Mouse (Mus musculus) thymus, postnatal 25 days (tissue): ENCODE results near the gene Tnr.

Source experiments
- DNase-seq: peaks from one replicate; pipeline ENCODE4 v3.0.0; 2022

Tnr gene

DNA sequence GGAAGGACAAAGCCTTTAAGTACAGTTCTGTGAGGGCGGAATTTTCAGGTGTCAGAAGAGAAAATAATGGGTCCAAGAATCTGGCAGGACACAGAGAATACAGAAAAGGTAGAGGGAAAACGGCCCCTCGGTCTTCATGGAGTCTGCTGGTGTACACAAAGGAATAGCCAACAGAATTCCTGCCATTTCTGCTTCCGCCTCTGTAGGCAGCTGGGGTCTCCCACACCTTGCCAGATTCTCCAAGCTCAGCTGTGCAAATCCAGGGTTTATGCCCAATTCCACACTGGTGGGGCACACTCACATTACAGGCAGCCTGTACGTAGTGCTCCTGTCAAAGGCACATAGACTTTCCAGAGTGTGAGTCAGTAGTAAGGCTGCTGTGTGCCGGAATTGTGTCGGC is 43.6 kb downstream of the Tnr start:
- DNase-seq: no peak

DNA sequence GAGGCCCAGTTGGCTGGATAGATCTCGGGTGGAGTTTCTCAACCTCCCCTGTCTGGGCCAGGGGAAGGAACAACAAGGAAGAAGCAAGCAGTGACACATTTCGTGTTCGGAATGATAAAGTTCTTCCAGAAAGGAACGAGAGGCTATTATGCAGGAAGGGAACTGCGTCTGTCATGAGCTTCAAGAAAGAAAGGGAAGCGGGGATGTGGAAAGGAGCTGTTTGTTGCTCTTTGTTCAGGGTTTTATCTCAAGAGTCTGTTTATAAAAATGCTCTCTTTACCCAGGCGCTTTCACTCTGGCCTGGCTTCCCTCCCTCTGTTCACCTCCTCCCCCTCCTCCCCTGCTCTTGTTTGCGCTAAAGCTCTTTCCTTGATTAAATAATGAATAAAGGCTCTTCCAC is 46.7 kb downstream of the Tnr start:
- no peak for DNase-seq

DNA sequence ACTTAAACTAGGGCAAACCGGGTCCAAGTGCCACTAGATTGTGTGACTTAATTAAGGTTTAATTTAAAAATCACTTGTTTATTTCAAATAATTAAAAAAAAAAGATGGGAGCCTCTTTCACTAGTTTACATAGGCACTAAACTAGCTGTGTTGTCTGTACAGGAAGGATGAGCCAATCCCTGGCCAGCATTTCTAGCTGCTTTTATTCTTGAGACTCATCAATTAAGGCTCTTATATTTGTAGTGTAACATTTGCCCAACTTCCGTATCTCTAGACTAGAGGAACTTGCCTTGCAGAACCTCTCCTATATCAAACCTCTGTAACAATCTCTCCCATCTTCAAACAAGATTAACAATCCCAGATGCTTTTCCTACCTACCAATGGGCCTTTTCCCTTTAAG is 47.3 kb downstream of the Tnr start:
- no peak for DNase-seq

DNA sequence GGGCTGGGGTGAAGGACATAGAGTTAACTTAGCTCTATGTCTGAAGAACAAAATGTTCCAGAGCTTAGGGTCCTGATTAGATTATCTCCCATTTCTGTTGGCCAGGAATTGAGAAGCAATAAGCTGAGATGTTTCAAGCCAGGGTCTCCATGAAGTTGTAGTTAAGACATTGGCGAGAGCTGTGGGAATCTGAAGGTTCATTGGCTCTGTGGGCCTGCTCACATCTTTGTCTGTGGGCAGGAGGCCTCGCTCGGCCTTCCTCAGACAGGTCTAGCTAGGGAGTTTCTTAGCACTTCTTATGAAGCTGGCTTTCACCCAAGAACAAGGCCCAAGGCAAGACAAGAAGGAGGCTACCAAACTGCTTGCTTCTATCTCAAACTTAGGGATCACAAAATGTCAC is 48.4 kb downstream of the Tnr start:
- DNase-seq: no peak

DNA sequence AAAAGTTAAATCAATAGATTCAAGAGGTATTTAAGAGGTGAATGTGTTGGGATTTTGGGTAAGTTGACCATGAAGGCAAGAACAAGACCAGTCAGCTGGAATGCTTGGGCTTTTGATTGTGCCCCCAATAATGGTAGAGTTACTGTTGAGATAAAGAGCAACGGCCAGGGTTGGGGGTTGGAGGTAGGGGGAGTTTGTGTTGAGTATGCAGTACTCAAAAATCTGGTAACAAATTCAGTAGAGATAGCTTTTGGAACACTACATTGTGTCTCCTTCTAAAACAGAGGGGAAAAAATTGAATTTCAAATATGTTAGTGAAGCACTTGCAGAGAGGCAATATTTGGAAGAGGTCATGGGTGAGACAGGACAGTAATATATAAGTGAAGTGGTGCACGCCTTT is 49.5 kb downstream of the Tnr start:
- DNase-seq: no peak

DNA sequence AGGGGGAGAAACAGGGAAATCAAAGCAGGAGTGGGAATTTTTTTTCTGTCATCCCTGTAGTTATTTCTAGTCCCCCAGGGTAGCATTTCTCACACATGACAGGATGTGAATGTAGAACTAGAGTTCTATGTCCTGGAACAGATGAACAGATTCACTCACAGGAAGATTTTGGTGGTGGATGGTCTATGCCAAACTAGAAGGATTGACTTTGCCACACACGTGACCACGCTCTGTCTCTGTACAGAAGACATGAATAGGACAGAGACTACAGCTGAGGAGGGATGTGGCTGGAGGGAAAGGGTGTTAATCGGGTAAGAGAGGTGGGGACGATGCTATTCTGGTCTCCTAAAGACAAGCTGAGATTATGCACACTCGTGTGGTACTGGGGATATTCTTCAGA is 51.1 kb downstream of the Tnr start:
- no peak for DNase-seq

DNA sequence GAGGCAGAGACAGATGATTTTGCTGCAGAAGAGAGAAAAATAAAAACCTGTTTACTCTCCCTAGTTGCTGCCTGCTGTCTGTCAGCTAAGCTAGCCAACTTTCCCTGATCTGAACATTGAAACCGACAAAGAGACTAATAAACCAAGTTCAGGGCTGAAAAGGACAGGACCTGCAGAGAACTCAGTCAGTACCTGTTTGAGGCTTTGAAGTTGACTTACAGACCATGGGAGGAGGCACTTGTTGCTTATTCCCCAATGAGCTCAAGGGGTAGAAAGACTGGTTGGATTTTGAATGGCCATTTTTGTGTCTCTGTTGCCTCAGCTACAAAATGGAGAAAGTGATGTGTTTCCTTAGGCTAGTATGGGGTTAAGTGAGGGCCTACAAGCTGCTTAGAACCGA is 52.7 kb downstream of the Tnr start:
- DNase-seq: no peak

DNA sequence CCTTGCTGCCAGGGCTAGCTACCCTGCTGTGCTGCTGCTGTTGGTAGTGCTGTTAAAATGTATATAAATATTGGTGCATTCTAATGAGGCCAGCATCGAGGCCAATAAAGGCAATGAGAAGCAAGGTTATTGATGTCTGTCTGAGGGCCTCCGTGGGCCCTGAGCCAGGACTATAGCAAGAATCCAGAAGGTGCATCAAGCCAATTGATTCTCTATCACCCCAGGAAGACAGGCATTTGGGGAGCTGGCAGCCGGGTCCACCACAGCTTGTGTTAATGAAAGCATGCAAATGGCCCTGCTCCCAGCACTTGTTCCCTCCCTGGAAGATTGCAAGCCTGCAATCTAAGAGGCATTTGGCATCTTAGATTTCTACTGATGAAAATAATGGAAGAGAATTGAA is 54.8 kb downstream of the Tnr start:
- no peak for DNase-seq

DNA sequence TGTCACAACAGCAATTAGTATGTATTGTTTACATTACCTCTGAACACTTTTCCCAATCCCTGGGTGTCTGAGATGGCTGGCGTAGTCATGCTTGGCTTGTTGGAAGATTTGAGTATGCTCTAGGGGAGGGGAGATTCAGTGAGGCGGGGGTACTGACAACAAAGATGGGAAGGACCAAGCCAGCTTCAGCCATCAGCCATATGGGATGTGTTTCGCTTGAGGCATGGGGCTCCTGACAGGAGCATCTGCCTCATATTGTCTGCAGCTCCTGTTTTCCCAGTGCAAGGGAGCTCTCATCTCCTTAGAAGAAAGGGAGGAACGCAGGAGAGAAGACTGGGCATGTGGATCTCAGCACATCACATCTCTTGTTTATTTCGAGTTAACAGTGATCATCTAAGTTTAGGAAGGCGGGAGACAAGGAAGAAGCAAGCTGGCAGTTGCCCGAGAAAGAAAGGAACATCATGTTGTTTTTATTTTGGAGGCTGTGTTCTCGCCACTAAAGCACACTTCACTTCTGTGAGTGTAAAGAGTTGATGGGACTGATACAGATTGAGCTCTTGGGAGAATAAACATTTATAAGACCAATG is 56.9 kb downstream of the Tnr start:
- DNase-seq: no peak

DNA sequence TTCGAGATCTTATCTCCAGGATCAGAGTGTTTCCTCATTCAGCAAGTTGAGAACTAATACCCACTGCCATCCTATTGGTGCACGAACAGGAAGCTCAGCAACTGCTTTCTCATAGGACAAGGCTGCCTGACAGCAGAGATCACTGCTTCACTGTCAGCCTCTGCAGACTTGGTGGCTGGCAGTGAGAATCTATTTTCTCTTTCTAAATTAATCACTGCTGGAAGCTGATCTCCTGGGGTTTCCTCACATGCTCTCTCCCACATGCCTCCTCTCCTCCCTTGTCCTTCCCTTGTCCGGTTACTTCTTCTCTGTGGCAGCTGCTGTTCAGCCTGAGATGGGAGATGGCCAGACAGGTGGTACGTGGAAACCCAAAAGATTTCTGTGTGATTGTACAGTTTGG is 60.3 kb downstream of the Tnr start:
- DNase-seq: no peak

DNA sequence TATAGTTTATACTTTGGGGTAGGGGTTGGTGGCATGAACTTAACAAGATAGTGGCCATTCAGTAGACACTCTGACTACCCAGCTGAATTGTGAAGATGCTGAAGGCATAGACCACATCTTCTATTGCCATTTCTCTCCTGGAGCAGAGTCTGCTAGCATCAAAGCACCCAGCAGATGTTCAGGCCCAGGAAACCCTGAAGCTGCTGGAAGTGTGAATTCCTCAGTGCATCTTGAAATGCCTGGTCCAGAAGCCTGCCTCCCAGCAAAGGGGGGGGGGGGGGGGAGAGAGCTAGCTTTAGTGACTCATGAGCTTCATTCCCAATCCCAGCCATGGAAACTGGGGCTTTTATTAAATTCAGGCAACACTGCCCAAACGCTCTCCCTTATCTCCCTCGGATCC is 65.2 kb downstream of the Tnr start:
- no peak for DNase-seq

DNA sequence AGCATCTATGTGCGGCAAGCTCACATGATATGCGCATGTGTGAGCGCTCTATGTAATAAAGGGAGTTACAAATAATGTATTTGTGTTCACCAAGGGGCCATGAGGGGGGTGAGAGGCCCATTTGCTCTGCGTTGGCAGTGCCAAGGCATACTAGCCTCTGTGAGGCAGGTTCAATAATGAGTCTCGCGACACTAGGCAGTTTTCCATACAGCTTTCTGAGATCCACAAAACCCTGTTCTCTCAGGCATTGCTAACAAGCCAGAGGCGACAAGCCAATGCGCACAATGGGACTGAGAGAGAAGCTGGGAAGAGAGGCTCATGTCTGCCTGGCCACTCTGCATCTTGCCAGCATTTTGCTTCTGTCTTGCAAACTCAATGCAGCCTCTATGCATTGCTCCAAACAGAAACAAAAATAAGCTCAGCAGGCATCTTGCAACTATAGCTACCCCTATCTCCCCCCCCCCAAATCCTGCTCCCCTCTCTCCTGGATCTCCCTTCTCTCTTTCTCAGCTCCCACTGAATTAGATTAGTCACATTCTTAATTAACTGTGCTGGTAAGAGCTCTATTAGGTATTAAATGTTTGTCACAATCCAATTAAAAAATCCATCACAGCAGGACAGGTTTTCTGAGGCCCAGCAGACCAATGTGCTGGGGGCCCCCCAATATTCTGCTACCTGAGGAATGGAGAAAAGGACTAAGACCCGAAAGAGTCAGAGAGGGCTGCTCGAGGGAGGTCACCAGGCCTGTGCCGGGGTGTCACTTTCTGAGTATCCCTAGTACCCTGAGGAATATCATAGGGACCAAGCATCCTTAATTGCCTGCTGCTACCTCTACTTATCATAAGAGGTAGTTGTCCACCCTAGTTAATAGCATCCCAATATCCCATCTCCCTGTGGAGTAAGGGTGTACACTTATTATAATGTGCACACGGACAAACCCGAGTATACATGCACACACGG is 70.8 kb downstream of the Tnr start:
- no peak for DNase-seq

DNA sequence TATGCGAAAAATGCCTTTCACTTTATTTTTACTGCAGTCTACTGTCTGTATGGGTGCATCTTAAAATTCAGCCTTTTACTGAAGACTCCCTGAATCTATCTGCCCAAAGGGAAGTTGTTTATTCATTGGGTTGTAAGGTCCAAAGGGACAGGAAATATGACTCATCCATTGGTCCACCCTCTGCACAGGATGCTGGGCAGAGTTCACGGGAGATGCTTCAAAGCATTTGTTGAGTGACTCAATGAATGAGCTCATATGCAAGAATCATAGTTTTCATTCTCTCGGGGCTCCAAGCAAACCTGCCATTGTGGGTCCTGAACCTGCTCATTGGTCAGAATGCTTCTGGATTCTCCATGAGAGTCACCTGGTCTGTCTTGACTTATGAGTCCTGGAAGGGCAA is 72.2 kb downstream of the Tnr start:
- no peak for DNase-seq

DNA sequence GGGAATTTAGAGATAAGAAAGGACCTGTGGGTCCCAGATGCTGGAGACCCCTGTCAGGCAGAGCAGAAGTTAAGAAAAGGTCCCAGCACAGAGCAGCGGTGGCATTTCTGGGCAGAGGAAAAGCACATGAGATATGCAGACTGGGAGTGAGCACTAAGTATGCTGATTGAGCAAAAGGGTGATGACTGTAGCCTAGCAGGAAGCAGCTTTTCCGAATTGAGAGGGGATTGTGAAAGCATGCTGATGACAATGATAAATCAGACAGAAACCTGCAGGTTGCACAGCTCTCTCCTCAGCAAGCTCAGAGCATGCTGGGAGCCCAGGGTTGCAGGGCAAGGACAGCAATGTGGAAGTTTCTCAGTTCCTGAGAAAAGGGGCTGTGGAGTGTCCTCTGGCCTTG is 73.1 kb downstream of the Tnr start:
- no peak for DNase-seq

DNA sequence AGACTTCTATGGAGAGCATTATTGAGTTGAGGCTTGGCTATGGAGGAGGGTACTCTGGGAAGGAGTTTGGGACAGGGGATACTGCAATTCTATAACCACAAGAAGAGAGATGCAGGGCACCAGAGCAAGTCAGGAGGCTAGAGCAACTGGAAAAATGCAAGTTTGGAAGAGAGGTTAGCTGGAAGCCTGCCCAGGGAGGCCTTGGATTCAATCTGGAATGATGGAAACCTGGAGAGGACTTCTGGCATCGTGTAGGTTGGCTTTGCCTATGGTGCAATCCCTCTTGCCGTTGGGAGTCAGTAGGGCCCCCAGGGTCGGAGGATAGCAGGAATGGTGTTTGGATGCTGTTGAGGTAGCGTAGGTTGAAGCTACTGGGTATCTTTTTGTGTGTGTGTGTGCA is 90.0 kb downstream of the Tnr start:
- no peak for DNase-seq

DNA sequence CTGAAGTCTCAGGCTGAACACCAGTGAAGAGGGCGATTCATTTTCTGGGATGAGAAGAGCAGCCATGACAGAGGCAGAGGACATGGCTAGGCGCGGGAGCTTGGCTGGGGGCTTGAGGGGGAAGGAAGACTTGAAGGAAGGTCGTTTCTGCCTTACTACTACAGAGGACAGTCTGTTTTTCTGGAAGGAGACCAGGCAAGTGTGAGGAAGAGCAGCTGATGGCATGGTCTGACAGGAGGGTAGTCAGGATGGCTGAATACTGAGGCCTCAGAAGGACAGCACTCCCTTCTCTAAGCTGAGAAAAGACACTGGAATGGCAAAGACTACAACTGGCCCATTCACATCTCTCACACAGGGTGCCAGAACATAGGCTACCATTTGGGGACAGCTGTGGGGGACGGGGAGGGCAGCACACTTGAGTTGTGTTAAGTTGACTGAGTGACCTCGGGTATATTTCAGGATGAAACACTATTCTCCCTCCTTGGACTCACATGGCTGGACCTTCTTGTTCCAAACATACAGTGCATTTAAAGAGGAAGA is 90.6 kb downstream of the Tnr start:
- DNase-seq: no peak

DNA sequence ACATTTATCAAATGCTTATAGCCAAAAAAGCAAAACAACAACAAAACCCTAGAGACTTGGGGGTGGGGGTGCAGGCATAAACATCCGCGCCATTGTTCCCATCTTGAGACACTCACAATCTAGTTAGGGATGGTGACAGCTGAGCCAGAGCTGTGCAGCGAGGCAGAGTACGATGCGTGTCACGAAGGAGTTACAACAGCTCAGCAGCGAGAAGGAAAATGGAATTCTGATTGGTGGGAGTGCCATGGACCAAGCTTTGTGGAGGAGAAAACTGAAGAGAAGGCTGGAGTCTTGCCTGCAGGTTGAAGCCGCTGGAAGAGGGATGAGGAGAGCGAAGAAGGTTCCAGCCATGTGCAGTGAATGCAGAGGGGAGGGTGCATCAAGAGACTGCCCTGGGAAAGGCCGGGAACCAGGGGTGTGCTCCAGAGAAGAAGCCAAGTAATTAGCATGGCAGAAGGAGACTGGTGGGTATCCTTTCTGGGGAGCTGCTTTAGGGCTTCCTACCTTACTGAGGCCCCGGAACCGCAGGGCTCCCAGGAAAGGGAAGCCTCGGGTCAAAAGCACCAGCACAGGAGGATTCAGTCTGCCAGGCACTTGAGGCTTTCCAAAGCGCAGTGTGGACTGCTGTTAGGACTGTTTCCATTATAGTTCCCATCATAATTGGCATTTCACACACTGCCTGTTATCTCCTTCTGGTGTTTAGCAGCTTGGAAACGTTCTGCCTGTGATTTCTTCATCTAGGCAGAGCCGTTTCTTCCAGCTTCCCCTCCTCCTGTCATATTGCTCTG is 91.3 kb downstream of the Tnr start:
- no peak for DNase-seq

DNA sequence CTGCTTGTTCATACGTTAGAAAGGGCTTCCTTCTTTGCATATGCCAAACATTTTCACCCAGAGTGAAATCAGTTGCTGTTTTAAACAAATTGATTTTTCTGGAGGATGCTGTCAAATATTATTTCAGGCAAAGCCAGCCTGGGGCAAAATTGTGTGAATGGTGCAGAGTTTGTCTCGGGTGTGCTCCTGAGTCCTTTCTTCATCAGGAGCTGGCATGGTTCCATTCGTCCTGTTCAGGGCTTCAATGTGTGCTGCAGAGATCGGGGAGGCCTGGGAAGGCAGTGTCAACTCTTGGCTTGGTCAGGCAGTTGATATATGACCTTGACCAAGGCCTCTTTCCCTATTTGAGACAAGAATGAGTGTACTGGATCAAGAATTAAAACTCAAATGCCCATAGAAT is 92.1 kb downstream of the Tnr start:
- DNase-seq: no peak

DNA sequence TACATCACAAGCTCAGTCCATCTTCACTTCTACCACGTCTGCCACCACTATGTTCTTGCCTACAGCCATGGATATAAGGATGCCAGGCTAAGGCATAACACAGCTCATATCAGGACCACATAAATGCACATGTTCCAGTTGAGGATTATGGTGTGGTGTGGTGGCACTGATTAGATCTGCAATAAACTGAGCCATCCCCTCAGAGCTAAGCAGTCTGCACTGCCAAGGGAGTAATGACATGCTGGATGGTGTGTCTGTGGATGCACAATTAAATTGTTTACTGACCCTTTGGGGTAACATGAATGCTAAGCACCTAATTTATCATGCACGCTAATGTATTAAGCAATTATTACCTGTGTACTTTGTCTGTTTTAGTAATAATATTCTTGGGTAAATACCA is 95.6 kb downstream of the Tnr start:
- no peak for DNase-seq

DNA sequence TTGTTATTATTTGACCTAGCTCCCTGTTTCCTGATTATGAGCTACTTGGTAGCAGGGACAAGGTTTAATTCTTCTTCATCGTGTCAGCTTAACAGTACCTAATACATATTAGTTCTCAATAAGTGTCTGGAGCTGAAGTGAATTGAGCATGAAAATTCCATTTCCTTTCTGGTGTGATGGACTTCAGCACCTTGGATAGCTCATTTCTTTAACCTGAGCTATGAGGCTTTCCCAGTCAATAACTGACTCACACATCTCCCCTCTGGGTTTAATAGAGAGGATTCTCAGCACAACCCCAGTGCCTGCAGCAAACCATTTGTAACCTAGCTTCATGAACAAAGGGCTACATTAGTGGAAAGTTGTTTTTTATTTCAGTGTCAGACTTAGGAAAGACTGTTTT is 97.8 kb downstream of the Tnr start:
- no peak for DNase-seq

DNA sequence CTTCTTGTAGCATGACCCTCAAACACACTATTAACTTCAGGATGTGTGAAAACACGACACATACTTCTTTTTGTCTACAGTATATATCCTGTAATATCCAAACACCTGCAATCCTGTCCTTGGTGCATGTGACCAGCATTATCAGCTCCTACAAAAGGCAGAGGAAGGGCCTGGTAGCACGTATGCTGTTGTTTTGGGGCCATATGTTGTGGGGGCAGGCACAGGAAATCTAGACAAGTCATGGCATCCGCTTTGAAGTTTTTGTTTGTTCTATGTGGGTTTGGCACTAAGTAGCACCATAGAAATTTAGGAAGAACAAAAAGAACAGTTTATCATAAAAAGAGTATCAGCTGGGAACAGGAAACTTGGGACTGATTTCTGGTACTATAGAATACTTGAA is 105.5 kb downstream of the Tnr start:
- no peak for DNase-seq

DNA sequence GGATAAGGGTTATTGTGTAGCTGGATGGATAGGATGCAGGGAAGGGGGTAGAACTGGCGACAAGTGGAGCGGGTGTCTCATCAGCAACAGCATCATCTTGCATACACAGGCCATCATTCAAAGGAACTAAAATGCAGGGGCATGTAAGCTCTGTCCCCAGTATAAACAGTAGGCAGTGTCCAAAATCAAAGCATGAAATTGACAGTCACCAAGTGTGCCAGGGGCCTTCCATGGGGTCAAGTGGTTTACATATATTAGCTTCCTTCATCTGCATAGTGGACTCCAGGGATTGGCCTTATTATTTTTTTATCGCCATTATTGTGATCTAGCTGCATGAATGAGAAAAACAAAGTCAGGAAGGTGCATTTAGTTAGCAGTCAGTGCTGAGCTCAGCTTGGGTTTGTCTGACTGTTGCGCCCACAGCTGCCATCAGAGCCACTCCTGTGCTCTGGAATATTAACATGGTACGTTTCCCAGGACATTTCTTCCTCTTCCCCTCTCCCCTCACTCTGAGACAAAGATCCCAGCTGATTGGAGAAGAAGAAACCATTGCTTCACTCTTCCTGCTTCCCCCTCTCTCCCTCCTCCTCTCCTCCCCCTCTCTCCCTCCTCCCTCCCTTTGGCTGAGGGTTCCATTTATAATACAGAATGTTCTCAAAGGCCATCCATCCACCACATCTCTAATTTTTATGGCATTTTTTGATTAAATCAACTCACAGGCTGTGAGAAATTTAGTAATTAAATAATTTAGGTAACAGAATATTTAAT is 106.4 kb downstream of the Tnr start:
- DNase-seq: no peak

DNA sequence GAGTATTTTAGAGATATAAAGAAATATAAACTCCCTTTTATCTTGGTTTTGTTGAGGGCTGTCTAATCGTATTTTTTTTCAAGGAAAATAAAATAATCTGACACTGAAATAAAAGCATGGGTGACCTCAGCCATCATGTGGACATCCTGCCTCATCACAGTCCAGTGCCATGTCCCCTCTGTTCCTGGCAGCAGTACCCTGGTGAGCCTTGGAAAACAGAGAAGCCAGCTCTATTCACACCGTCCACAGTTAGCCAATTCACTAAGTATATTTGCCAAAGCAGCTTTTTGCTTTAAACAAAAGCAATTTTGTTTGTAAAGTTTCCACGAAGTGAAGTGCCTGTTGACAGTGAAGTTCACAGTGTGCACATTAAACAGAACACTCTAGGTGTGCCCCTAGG is 109.0 kb downstream of the Tnr start:
- no peak for DNase-seq
